Mouse (Mus musculus) frontal cortex, postnatal 36 days (tissue): ENCODE data around the gene Fbxl21.

Experiments used
- DNase-seq, 2 experiments: peaks; one replicate each; pipeline ENCODE4 v3.0.0; 2022; ENCODE audit warnings: low spot score in 2 of 2

Gene Fbxl21

DNA sequence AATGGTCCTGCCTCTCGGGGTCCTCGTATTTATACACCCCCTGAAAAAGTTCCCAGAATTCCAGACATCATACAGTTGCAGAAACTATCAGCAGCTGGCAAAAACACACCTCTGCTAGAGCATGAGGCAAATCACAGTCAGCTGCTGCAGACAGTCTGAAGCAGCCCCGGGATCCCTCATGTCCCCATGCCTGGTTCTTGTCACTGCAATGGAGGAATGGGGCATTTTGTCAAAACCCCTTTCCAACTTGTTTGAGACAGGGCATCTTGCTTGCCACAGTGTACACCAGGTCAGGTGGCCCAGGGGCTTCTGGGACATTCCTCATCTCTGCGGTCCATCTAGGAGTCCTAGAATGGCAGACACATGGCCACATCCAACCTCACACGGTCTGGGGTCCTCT lies 12.7 kb downstream of the Fbxl21 start:
- no peak for DNase-seq

GRCm38 (mm10) chr13:56535570-56535969 lies 13.3 kb downstream of the Fbxl21 start:
- DNase-seq: no peak

GRCm38 (mm10) chr13:56537026-56537425 lies 14.8 kb downstream of the Fbxl21 start:
- DNase-seq: no peak

DNA sequence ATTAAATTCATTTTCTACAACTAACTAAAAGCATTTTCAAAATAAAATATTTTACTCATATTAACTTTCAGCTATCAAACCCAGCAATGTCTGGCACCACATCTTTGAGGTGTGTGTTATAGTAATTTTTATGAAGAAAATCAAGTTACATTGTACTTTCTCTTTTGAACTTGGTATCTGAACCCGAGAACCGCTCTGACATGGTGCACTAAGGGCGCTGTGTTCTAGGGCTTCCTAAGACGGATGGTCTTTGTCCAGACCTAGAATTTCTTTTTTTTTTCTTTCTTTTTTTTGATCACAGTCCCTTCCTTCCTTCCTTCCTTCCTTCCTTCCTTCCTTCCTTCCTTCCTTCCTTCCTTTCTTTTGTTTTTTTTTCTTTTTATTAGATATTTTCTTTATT lies 17.6 kb downstream of the Fbxl21 start:
- DNase-seq: peak; percentile 15 to 20

- DNase-seq: no peak
These were observed 21.5 kb downstream of the Fbxl21 start for GRCm38 (mm10) chr13:56543805-56544204.

- no peak for DNase-seq
These were observed 22.7 kb downstream of the Fbxl21 start for GRCm38 (mm10) chr13:56544956-56545355.

- DNase-seq: no peak
These were observed 26.1 kb downstream of the Fbxl21 start, which contains the start of gene Lect2 for GRCm38 (mm10) chr13:56548401-56548800. Lect2 (minus strand) TSS chr13:56548502.

- DNase-seq: no peak
These were observed 27.1 kb downstream of the Fbxl21 start for GRCm38 (mm10) chr13:56549364-56549763.

DNA sequence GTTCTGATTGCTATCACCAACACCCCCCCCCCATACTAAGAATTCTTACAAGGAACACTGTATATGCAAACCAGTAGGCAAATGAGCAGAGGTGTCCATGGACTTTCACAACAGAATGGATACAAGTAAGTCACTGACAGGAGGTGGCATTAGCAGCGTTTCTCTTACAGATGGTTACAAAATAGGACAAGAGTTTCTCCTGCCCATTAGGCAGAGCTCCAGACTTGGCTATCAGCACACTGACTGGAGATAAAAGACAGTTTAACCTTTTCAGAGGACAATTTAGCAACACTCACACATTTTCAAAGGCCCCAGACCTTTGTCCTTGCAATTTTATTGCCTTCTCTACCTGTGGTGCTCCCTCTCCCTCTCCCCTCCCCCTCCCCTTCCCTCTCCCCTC lies 28.3 kb downstream of the Fbxl21 start:
- no peak for DNase-seq

DNA sequence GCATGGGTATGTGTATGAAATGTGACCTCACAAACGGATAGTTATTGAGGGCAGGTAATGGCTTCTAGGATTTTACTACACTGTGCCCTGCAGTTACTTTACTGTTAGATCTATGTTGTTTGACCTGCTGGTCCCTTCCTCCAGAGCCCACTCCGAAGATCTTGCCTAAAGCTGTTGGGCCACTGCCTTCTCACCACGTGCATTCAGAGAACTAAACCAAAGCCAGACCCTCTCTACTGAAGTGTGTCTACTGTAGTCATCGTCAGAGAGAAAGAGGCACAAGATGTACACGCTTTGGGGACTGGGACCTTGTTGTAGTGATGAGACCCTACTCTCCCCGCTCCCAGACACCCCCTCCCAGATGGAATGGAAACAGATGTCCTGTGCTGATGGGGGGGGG lies 29.4 kb downstream of the Fbxl21 start:
- no peak for DNase-seq

DNA sequence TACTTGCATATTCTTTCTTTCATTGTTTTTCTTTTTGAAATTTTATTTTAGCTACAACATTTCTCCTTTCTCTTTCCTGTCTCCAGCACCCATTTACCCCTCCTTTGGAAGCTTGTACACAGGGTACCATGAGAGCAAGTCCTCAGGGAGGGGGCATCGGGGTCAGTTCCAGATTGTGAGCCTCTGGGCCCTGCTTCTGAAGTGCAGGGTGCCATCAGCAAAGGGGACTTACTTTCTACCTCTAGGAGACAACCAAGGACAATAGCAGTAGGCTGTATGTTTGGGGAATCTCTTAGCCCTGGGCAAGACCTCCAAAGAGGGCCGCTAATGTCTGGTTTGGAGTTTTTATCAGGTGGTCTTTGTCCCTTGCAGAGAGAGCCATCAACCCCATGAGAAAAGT lies 31.7 kb downstream of the Fbxl21 start:
- DNase-seq: no peak

DNA sequence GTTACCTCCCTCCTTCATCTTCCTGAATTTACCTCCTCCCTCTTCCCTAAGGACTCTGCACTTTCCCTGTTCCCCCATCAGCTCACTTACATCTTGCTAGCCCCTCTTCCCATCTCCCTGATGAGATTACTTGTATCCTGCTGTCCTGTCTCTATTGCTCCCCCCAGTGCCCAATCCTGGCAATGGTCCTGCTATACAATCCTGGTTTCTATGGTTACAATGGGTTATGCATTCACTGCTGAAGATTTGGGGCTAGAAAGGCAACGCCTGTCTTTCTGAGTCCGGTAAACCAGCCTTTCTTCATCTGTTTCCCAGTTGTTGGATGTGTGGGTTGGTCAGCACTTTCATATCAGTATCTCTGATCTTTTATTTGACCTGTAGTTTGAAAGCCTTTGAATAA lies 32.1 kb downstream of the Fbxl21 start:
- DNase-seq: peak; percentile 45 to 64

DNA sequence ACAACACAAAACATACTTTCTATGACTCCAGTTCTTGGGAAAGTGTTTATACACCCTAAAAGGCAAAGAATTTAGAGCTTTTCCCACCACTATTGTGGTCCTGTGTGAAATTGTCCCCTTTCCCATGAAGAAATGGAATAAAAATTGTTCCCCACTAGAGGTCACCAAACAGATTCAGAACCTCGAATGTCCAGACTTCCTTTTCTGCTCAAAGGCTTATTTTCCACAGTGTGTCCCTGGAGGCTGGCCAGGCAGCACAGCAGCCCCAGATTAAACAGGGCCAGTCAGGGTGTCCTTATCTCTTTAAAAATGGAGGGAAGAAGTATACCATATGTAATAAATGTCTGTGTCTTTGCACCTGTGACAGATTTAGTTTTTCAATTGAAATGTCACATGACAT lies 33.7 kb downstream of the Fbxl21 start:
- peak in 1 of 2 experiments; percentile 26 for DNase-seq

GRCm38 (mm10) chr13:56556701-56557100 lies 34.4 kb downstream of the Fbxl21 start:
- no peak for DNase-seq

DNA sequence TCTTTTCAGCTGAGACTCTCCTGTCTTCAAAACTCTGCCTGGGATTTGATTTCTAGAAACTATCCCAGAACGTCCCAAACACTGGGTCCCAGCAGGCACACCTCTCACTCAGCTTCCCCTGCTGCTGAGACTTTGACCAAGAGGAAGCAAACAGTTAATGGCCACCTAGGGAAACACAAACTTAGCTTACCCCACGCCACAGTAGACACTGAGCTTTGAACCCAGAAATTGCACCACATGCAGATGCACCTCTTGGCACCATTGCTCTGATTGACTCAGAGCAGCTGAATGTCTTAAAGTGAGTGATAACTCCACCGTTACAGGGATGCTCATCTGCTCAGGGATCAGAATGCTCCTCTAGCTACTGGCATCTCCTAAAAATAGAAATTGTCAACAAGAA lies 36.5 kb downstream of the Fbxl21 start:
- DNase-seq: no peak

GRCm38 (mm10) chr13:56559841-56560370 lies 37.6 kb downstream of the Fbxl21 start:
- DNase-seq: no peak

- no peak for DNase-seq
These were observed 38.9 kb downstream of the Fbxl21 start for GRCm38 (mm10) chr13:56561129-56561528.

DNA sequence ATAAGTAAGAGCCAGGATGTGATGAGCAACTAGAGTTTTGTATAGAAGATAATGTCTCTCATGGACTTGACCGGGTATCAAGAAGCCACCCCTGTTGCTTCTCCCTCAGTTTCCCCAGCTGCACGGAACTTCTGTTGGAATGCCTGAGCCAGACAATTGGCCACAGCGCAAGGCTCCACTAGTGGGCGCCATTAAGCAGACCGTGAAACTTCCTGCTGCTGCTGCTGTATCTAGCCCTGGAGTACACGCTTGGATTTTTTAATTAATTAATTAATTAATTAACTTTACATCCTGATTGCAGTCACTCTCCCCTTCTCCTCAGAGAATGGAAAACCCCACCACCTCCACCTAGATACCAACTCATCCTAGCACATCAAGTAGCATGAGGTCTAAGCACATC lies 40.8 kb downstream of the Fbxl21 start:
- no peak for DNase-seq

- DNase-seq: no peak
These were observed 44.1 kb downstream of the Fbxl21 start for GRCm38 (mm10) chr13:56566336-56566735.

DNA sequence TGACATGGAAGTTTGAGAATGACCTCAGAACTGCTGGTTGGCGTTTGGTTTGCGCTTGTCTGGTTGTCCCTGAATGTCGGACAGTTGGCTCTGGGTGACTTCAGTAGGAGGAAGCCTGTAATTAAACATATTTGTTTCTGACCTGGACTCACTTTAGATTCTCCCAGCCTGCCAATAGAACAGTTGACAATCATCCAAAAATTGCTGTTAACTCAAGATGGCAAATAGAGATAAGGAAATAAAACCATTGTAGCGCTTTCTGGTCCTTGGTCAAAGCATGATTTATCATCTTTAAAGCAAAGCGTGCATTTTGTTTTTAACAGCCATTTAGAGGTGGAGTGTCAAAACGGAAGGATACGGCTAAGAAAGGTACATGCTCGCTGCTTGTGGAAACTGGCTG lies 49.4 kb downstream of the Fbxl21 start:
- DNase-seq: no peak

DNA sequence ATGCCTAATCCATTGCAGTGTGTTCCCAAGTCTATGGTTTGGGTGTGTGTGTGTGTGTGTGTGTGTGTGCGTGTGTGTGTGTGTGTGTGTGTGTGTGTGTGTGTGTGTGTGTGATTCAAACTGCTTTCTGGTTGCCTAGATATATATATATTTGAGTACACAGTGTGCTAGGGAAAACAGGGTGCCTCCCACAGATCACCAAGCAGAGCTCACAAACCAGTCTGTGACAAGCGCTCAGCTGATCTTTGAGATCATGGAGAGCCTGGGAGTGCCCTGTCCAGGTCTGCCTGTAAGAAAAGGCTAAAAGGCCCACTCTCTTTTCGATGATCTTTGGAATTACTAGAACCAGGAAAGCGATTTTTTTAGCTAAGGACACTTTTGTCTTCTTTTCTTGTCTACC lies 52.8 kb downstream of the Fbxl21 start:
- DNase-seq: no peak

DNA sequence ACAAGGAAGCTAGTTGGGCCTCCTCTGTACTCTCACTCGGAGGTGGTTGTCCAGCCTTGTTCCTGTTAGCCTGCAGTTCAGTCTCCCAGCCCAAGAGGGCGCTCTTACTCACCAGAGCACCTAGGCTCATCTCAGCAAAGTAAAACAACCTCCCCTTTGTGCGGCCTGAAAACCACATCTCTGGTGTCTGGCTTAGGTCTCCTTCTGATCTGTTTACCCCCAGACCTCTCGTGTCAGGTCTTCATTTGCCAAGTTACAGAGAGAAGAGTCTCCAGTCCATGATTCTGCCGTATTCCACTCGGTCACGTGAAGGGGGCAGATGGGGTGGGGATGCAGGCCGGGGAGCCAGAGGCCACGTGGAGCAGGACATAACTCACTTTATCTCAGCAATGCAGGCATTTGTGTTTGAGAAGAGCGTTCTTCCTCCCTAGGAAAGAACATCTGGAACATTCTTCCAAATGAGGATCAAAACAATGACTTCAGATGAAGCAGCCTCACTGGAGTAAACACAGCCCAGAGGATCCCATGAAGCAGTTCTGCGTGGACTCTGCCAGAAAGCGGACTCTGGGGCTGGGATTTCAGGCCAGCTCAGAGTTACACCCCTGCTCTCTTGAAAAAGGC lies 53.5 kb downstream of the Fbxl21 start:
- DNase-seq: peak; percentile 50 to 75

DNA sequence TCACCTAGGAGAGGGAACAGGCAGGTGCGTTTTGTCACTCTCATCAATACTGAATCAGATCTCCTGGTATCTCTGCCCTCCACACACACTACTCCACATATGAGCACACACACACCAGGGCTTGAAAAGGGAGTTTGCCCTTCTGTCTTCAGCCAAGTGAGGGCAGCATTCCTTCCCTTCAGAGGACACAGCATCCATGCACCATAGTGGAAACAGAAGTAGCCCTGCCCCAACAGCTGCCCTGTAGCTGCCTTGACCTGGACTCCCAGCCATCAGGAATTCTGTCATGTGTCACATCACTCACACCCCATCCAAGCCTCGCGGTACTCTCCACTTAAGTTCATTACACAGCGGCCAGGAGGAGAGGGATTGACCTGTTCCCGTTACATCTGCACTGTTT lies 55.8 kb downstream of the Fbxl21 start:
- DNase-seq: no peak

- DNase-seq: no peak
These were observed 58.2 kb downstream of the Fbxl21 start for GRCm38 (mm10) chr13:56580450-56580849.
